Mouse (Mus musculus) left cerebral cortex, adult 6 months (tissue): ENCODE measurements around the gene Pla2g12b. TPM values are rescaled to one million over a fixed set of nuclear protein-coding genes. Genes with fewer than 3 reads are reported as not detected.

Experiments used
- long read RNA-seq, 2 experiments: library from polyadenylated mRNA; unstranded; transcript quantifications; one replicate each; pipeline ENCODE4 v2.0.0; 2019 to 2020
- polyA plus RNA-seq: library from polyadenylated mRNA; unstranded; fragments of <200 nt; fragmentation: Nextera tagmentation; gene quantifications from 2 replicates; pipeline ENCODE4 v1.2.3, GENCODE M21; 2021

The Pla2g12b gene
- polyA plus RNA-seq = not detected in 2 replicates
- long read RNA-seq, experiment 1 = 0 reads
- long read RNA-seq, experiment 2 = 0 reads

GRCm38 (mm10) chr10:59402899-59403792 lies at the start of gene Pla2g12b:
Gene Pla2g12b, plus strand, starts transcription at chr10:59403660.

GRCm38 (mm10) chr10:59395461-59395860 lies 8.0 kb upstream of the Pla2g12b start, which contains the start of gene Gm10273:
Gene Gm10273, plus strand, starts transcription at chr10:59395632.

GRCm38 (mm10) chr10:59441735-59442134 lies 38.3 kb downstream of the Pla2g12b start, which contains the start of gene Oit3:
Gene Oit3, minus strand, starts transcription at chr10:59441778.

Other genes with a start within 250 kb of the Pla2g12b start
- 8.5 and 11.0 TPM in 2 replicates for gene Sept10, start 181.8 kb upstream of the Pla2g12b start, polyA plus RNA-seq
- gene Sowahc, start 181.7 kb upstream of the Pla2g12b start, polyA plus RNA-seq = 4.3 and 4.4 TPM in 2 replicates
- 26.9 and 27.1 TPM in 2 replicates for gene P4ha1, start 80.4 kb upstream of the Pla2g12b start, polyA plus RNA-seq
- 7.9 and 8.2 TPM in 2 replicates for gene Gm10273, start 8.0 kb upstream of the Pla2g12b start, polyA plus RNA-seq
- gene Oit3, start 38.1 kb downstream of the Pla2g12b start, polyA plus RNA-seq = 0.21 and 0.51 TPM in 2 replicates
- gene Gm10322, start 212.4 kb downstream of the Pla2g12b start, polyA plus RNA-seq = not detected in 2 replicates
- 24.0 and 29.9 TPM in 2 replicates for gene Mcu, start 213.0 kb downstream of the Pla2g12b start, polyA plus RNA-seq